Mouse (Mus musculus) liver, embryonic 14.5 days (tissue): ENCODE measurements around the gene Pygm. TPM values are rescaled to one million over a fixed set of nuclear protein-coding genes. Genes with fewer than 3 reads are reported as not detected.

ENCODE experiments used
- ATAC-seq: fragments of 200-750 bp; cut with Nextera tagmentation; 2 replicates; pipeline ENCODE4 v1.8.0; 2017; ENCODE audit warnings: moderate number of reproducible peaks, mild to moderate bottlenecking, moderate library complexity; ENCODE audit not compliant: insufficient read depth
- DNase-seq, 3 experiments: peaks; one replicate each; pipeline ENCODE4 v3.0.0-alpha.2; 2012 to 2013; ENCODE audit warnings: low read depth in 3 of 3, low spot score in 3 of 3
- H3K27ac ChIP-seq: fragments of 300-500 bp; sonication (generic); 2 replicates; pipeline ENCODE4 v1.5.1; 2014; ENCODE audit warnings: moderate library complexity, mild to moderate bottlenecking, control low read depth, inconsistent platforms
- H3K27me3 ChIP-seq: fragments of 300-500 bp; sonication (generic); 2 replicates; pipeline ENCODE4 v1.6.1; 2014; ENCODE audit warnings: mild to moderate bottlenecking, low read length, moderate library complexity; ENCODE audit not compliant: control insufficient read depth, insufficient read depth
- H3K36me3 ChIP-seq: fragments of 300-500 bp; sonication (generic); replicated peaks from 2 replicates; pipeline ENCODE4 v1.6.1; 2014; ENCODE audit warnings: low read depth; ENCODE audit not compliant: control insufficient read depth, insufficient read depth
- H3K4me1 ChIP-seq, 2 experiments: fragments of 200-500 bp in 1 of 2; fragments of 300-500 bp in 1 of 2; sonication (generic) in 1 of 2; replicated peaks; 2 replicates each; pipeline ENCODE4 v1.6.1; 2012 to 2014; ENCODE audit warnings: antibody characterized with exemption in 1 of 2, inconsistent platforms in 1 of 2, low read length in 1 of 2; ENCODE audit not compliant: control insufficient read depth in 2 of 2, insufficient read depth in 2 of 2
- H3K4me2 ChIP-seq: fragments of 300-500 bp; sonication (generic); 2 replicates; pipeline ENCODE4 v1.6.1; 2014; ENCODE audit warnings: low read depth, mild to moderate bottlenecking, control low read depth, moderate library complexity
- H3K4me3 ChIP-seq, 2 experiments: fragments of 200-500 bp in 1 of 2; fragments of 300-500 bp in 1 of 2; sonication (generic) in 1 of 2; 2 replicates each; pipeline ENCODE4 v1.5.1; 2012 to 2014; ENCODE audit warnings: low read depth in 2 of 2, low read length in 2 of 2, mild to moderate bottlenecking in 2 of 2, control low read depth in 1 of 2, inconsistent platforms in 1 of 2, moderate library complexity in 1 of 2; ENCODE audit not compliant: insufficient read depth in 1 of 2
- H3K9ac ChIP-seq: fragments of 300-500 bp; sonication (generic); replicated peaks from 2 replicates; pipeline ENCODE4 v1.6.1; 2014; ENCODE audit warnings: mild to moderate bottlenecking, control low read depth, moderate library complexity
- H3K9me3 ChIP-seq: fragments of 300-500 bp; sonication (generic); 2 replicates; pipeline ENCODE4 v1.6.1; 2016; ENCODE audit warnings: low read length, mixed read lengths; ENCODE audit not compliant: control insufficient read depth
- CTCF ChIP-seq: IDR thresholded peaks from 2 replicates; pipeline ENCODE4 v1.5.1; 2016; ENCODE audit warnings: antibody characterized with exemption, low read depth, control low read depth
- EP300 ChIP-seq: IDR thresholded peaks from 2 replicates; pipeline ENCODE4 v1.6.1; 2016; ENCODE audit warnings: antibody characterized with exemption, low read depth
- WGBS: fragments of 180-500 bp; shearing (Covaris S2); extraction: QIAGEN DNeasy Blood & Tissue Kit; methylation state at CpG from one replicate; pipeline ENCODE4 v1.1.7; 2014; ENCODE audit not compliant: insufficient replicate concordance; 5-methylcytosine and 5-hydroxymethylcytosine counted together
- polyA plus RNA-seq, 2 experiments: library from polyadenylated mRNA; depleted of rRNA in 1 of 2; stranded (reverse) in 1 of 2; unstranded in 1 of 2; fragments of >200 nt; fragmentation: Nextera tagmentation in 1 of 2; extraction: Ambion mirVana in 1 of 2; gene quantifications; 2 replicates each; pipeline versions ENCODE4 v1.2.1 to v1.2.3; 2012 to 2014

Gene Pygm
- polyA plus RNA-seq, 2 experiments: 1.2 TPM

DNA sequence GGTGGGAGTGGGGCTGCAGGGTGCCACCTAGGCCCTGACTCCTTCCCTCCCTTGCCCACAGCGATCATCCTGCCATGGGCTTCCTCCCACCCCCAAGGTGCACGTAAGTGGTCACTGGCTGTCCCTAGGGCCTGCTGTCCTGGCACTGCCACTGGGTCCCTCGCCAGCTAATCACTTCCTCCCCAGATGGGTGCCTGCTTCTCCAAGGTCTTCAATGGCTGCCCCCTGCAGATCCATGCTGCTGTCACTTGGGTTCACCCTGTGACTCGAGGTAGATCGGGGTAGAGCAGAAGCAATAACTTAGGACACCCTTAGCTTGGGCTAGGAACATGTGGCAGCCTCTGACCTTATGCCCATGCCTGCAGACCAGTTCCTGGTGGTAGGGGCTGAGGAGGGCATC is 38.2 kb upstream of the Pygm start:
- H3K27me3 ChIP-seq: no peaks in the 10 kb centered on the region
- H3K36me3 ChIP-seq: no peaks in the 10 kb centered on the region; the same call in 1 of the 2 replicates
- H3K27ac ChIP-seq: no peak overlapping the region
- H3K9ac ChIP-seq: no peak overlapping the region
- H3K4me1 ChIP-seq: peaks cover 10 to 22% of the 10 kb centered on the region in 2 experiments
- 66% methylated on average over 5 of the region's 5 CpGs for WGBS
- DNase-seq (no peak), ATAC-seq (no peak)
- TF ChIP-seq CTCF (no peak), EP300 (no peak)
- no peak overlapping the region for H3K4me2 ChIP-seq
- H3K4me3 ChIP-seq: no peak overlapping the region
- no peaks in the 10 kb centered on the region for H3K9me3 ChIP-seq

DNA sequence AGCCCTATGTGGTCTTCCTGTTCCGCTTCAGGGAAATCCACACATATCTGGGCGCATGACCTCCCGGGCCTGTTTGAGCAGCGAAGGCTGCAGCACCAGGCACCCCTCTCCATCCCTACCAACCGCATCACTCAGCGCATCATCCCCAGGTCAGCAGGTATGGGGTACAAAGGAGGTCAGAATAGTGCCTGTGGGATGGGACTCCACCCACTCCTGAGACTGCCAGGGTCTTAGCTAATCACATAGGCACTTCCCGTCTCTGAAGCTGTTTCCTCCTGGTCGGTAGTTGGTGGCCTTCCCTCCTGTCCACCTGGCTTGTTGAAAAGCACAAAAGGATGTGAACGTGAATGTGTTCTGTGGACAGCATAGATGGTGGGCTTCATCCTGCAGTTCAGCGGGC is 37.5 kb upstream of the Pygm start:
- Histone ChIP-seq H3K4me1 (peaks cover 10 to 20% of the 10 kb centered on the region in 2 experiments), H3K4me3 (no peak overlapping the region), H3K36me3 (no peaks in the 10 kb centered on the region; the same call in 1 of the 2 replicates), H3K4me2 (no peak overlapping the region), H3K27me3 (no peaks in the 10 kb centered on the region), H3K9ac (no peak overlapping the region), H3K9me3 (no peaks in the 10 kb centered on the region), H3K27ac (no peak overlapping the region)
- TF ChIP-seq CTCF (no peak), EP300 (no peak)
- DNase-seq (no peak), ATAC-seq (no peak)
- WGBS: 78% methylated on average over 10 of the region's 10 CpGs

DNA sequence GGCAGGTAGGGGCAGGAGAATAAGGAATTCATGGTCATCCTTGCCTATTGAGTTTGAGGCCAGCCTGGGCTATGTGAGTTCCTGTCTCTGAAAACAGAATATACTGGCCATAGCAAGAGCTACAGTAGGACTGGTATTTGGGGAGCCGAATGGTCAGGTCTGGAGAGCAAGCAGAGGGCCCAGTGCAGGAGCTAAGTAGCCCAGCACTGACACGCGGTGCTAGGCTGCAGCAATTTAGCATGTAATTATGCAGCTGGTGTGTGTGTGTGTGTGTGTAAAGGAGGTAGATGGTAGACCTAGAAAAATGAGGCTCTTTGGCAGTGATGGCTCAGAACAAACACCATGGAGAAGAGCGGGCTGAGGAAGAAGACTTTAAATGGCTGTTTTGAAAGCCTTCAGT is 36.6 kb upstream of the Pygm start:
- Histone ChIP-seq H3K9ac (no peak overlapping the region), H3K4me2 (no peak overlapping the region), H3K27ac (no peak overlapping the region), H3K4me3 (no peak overlapping the region), H3K27me3 (no peaks in the 10 kb centered on the region), H3K9me3 (no peaks in the 10 kb centered on the region), H3K36me3 (no peaks in the 10 kb centered on the region; the same call in 1 of the 2 replicates), H3K4me1 (peaks cover 10 to 16% of the 10 kb centered on the region in 2 experiments)
- DNase-seq (no peak), ATAC-seq (no peak)
- 89% methylated on average over 4 of the region's 4 CpGs for WGBS
- no peak for TF ChIP-seq EP300
- no peak for TF ChIP-seq CTCF

DNA sequence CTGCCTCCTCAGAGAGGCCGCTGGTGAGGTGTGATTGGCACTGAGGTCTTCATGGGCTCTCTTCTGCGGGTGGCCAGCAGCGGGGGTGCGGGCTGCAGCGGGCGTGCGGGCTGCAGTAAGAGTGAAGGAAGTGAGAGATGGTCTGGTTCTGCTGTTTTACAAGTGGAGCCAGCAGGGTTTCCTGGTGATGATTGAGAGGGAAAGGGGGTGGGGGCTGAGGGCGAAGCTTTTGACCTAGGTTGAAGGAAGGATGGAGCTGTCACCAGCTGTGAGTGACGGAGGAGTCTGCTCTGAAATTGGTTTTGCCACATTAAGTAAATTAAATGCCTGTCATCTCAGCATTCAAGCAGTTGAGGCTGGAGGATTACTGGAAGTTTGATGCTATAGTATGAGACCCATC is 35.5 kb upstream of the Pygm start:
- 33% methylated on average over 9 of the region's 9 CpGs for WGBS
- H3K4me1 ChIP-seq: peaks cover 10 to 11% of the 10 kb centered on the region in 2 experiments
- H3K9ac ChIP-seq: no peak overlapping the region
- H3K36me3 ChIP-seq: no peaks in the 10 kb centered on the region; the same call in 1 of the 2 replicates
- DNase-seq (no peak), ATAC-seq (no peak)
- TF ChIP-seq CTCF (no peak), EP300 (no peak)
- peak overlapping the region; percentile 37; the same call in 1 of the 2 replicates for H3K4me2 ChIP-seq
- no peaks in the 10 kb centered on the region for H3K9me3 ChIP-seq
- H3K4me3 ChIP-seq: no peak overlapping the region
- no peaks in the 10 kb centered on the region for H3K27me3 ChIP-seq
- no peak overlapping the region for H3K27ac ChIP-seq

DNA sequence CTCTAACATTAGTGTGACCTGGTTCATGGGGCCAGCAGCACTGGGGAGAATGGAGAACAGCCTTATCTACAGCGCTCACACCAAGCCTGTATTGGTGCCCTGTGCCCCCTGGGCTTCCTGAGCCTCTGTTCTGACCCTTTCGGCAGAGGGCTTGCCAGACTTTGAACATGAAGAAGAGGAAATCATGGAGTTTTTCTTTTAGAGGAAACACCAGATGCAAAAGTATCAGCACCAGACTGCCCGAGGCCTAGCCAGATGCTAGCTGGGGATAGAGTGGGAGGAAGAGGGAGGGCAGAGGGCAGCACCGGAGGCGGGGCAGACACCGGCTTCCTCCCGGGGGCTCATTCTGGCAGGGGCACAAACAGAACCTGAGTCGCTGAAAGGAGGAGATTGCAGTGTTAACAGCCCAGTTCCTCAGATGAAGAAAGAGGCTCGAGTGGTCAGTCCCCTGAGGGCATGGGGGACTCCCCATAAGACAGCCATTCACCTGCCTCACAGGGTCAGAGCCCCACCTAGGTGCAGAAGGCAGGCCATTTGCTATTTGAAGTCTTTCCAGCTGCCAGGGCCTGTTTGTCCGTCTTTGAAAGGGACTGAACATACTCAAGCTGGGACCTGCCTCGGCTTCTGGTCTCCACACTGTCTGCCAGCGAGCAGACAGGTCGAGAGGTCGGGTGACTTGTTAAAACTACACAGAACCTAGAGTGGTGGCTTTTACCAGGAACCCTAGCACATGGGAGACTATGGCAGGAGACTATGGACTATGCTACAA is 34.8 kb upstream of the Pygm start:
- WGBS: 17% methylated on average over 14 of the region's 14 CpGs
- TF ChIP-seq CTCF (no peak), EP300 (no peak)
- Histone ChIP-seq H3K36me3 (no peaks in the 10 kb centered on the region; the same call in 1 of the 2 replicates), H3K27me3 (no peaks in the 10 kb centered on the region), H3K27ac (no peak overlapping the region; the same call in 1 of the 2 replicates), H3K9me3 (no peaks in the 10 kb centered on the region), H3K9ac (peak overlapping the region; percentile 20; the same call in 1 of the 2 replicates), H3K4me2 (peak overlapping the region; percentile 37), H3K4me1 (peaks cover 10 to 11% of the 10 kb centered on the region in 2 experiments), H3K4me3 (no peak overlapping the region)
- peak; percentile 58; the same call in 1 of the 2 replicates for ATAC-seq
- no peak for DNase-seq
